Mouse (Mus musculus) cerebellum, postnatal 14 days (tissue): ENCODE data around the gene Vps26c.
"Not testable (repeated sequence)": the region's sequence is repeated elsewhere in the genome, so short reads cannot be mapped to it uniquely, and the experiment has no call there.

Source experiments
- DNase-seq, 2 experiments: peaks; one replicate each; pipeline ENCODE4 v3.0.0; 2021; ENCODE audit warnings: mixed read lengths in 2 of 2

Gene Vps26c

GRCm38 (mm10) chr16:94487341-94487740 lies 39.3 kb downstream of the Vps26c start:
- no peak for DNase-seq

- DNase-seq: no peak
Observed at GRCm38 (mm10) chr16:94484752-94485535, 41.7 kb downstream of the Vps26c start.

- peak; percentile 48 to 53 for DNase-seq
Observed at GRCm38 (mm10) chr16:94473086-94473822, 53.4 kb downstream of the Vps26c start.

- DNase-seq: peak; percentile 70 to 75
Observed at GRCm38 (mm10) chr16:94472515-94472951, 54.1 kb downstream of the Vps26c start.

- no peak for DNase-seq
Observed at GRCm38 (mm10) chr16:94468391-94468790, 58.2 kb downstream of the Vps26c start.

- peak; percentile 51 for DNase-seq
Observed at GRCm38 (mm10) chr16:94467337-94468055, 59.1 kb downstream of the Vps26c start.

DNA sequence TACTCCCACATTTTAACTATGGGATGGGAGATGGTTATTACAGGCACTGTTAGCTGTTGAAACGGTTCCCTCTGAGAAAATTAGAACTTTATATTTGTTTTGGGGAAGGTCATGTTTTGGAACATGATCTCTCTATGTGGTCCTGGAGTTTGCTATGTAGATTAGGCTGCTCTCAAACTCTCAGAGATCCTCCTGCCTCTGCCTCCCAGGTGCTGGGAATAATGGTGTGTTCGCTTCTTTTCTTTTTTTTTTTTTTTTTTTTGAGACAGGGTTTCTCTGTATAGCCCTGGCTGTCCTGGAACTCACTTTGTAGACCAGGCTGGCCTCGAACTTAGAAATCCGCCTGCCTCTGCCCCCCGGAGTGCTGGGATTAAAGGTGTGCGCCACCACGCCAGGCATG lies 60.3 kb downstream of the Vps26c start:
- DNase-seq: not testable (repeated sequence)

- DNase-seq: no peak
Observed at GRCm38 (mm10) chr16:94465900-94466299, 60.7 kb downstream of the Vps26c start.

DNA sequence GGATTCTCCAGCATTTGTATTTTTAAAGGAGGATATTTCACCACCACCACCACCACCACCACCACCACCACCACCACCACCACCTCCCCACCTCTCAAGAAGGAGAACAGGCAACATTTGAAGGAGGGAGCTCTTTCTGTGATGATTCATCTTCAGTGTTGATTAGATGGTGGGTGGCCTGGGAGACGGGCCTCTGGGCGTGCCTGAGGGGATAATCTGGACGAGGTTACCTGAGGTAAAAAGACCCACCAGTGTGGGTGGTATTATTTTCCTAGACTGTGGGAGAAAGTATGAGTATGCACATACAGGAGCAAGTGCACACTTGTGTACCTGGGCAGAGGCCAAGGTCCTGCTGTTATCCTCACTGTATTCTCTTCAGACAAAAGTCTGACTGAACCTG lies 62.6 kb downstream of the Vps26c start:
- DNase-seq: no peak

DNA sequence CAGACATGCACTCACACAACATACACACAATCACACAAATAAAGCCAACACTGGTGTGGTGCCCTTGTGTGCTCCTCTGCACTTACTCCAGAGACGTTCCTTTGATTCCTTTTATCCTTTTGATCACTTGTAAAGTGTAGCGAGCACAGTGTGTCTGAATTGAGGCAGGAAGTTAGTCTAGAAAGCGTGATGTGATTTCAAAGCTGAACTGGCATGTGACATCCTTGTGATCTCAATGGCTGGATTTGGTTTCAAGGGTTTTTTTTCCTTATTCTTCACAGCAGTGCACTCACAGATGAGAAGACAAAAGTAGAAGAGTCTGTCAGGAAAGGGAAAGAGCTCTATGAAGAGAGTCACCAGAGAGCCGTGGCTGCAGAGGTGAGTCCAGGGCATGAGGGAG lies 72.5 kb downstream of the Vps26c start:
- DNase-seq: no peak

GRCm38 (mm10) chr16:94452768-94453167 lies 73.9 kb downstream of the Vps26c start:
- DNase-seq: no peak

DNA sequence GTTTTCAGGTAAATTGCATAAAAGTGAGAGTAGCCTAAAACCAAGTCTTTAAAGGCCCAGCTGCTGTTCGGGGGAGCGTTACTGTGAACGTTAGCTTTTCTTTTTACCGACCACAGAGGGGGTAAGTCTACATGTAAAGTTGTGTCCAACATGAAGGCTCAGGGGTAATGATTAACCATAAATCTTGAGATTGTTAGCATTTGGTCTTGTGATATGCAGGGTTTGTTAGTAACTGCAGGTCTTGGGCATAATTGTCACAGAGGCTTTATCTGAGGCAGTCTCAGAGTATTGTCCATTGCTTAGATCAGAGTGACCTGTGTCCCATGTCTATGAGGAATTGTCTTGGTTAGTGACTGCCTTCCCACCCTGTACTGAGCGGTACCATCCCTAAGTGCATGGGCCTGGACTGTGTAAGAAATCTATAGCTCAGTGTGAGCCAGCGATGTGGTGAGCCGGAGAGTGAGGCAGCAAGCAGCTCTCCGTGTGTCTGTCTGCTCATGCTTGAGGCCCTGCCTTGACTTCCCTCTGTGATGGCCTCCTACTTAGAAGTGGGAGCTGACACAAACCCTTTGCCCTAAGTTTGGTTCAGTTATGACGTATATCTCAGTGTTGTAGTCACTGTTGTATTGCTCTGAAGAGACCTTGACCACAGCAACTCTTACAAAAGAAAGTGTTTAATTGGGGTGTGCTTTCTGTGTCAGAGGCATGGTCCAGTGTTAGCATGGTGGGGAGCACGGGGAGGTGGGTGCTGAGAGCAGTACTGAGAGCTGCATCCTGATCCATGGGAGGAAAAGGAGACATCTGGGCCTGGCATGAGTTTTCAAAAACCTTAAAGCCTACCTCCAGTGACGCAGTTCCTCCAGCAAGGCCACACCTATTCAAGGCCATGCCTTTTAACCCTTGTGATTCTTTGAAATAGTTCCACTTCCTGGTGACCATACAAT lies 74.8 kb downstream of the Vps26c start:
- DNase-seq: no peak

DNA sequence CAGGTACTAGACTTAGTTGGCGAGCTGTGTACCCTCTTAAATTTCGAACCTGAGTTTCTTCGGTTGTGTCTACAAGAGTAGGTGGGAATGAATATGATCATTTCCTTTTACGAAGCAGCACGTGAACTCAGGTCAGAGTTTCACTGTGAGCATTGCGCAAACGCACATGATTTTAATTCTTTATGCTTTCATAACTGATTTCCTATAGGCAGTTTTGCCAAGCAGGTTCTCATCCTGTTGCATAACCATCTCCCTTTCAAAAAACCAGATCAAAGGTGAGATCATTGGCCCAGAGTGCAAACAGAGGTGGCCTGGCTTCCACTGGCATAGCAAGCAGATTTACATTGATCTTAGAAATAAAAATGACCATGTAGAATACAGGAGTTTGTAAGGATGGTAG lies 77.0 kb downstream of the Vps26c start:
- no peak for DNase-seq

DNA sequence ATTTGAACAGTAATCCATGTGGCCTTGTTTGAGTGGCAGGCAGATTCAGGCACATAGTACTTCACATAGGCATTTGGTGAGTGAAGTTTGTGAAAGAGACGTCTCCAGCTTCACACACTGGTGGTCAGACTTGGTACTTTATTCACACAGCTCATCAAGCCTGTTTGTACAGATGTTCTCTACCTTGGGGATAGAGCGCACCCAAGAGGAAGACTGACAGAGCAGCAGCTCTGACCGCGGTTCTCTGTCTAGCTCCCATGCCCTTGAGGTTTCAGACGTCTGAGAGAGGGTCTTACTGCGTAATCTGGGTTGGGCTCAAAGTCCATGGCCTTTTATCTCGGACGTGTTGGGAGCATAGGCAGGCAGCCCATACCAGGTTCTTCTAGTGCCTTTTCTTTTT lies 77.5 kb downstream of the Vps26c start:
- no peak for DNase-seq
